20 mouse cellular contexts compared by ENCODE assay signal in the genomic region with DNA sequence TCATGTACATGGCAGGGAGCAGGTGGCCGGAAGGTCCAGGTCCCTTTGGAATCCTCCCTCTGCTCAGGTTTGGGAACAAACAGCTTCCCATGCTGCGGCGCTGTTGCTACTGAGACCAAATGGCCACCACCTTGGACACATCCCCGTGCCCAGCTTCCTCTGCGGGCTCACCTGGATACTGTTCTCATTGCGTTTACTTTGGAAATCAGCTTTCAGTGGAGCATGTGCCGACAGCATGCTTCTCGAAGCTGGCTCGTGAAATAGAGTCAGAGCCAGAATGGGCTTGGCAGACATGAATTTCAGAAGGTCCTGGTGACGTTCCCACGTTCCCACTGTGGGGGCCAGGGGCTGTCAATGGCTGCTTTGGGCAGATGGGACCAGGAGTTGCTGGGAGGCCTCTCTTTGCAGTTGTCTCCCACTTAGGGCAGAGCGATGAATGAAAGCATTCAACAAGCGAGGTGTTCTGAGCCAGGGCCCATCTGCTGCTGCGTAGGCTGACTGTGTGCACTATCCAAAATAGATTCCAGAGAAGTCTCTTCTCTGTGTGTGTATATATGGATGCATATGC.
DNase-seq lines count a peak whose midpoint lies in the region; ATAC-seq and TF ChIP-seq lines count a peak whose summit lies in the region.
"Had no signal": no experiment of that assay in that cellular context is flagged by ENCODE, and none has a peak within 500 bp of the region (broad histone marks: within the 10 kb centered on the region; RNA-seq: fewer than 3 reads in every experiment).

No protein-coding gene starts in this region.

- DNase-seq in cerebellum, adult 8-10 months, result peak; percentile 40
- no peak for DNase-seq in cerebellum, postnatal 4 days (ENCODE audit: low spot score in 2 of 2)
- no peak for DNase-seq in hindbrain, postnatal 0 days (ENCODE audit: low spot score)
- peak; percentile 58 to 68 for DNase-seq in cerebellum, postnatal 10 days
- DNase-seq in layer of hippocampus, postnatal 10 days (ENCODE audit: low spot score in 2 of 2), result peak; percentile 49 to 54
- DNase-seq in gastrocnemius, adult 2 months, result no peak
- DNase-seq in kidney, postnatal 10 days, result no peak
- DNase-seq: heart, adult 18-20 months; kidney, adult 8-10 months; kidney, postnatal 4 days; lung, embryonic 14.5 days; right cerebral cortex, postnatal 4 days had no signal

- H3K27ac ChIP-seq in hindbrain, postnatal 0 days, result no peak overlapping the region
- no peak overlapping the region for H3K27ac ChIP-seq in hindbrain, embryonic 16.5 days (ENCODE audit: low read depth, low read length)
- H3K27ac ChIP-seq in gastrocnemius, adult 2 months, result no peak overlapping the region
- H3K27ac ChIP-seq: heart, embryonic 15.5 days; limb, embryonic 10.5 days; macrophage; neural tube, embryonic 15.5 days had no signal

- peaks cover 5% of the 10 kb centered on the region; the same call in 1 of the 2 replicates for H3K4me1 ChIP-seq in hindbrain, postnatal 0 days (ENCODE audit: insufficient read depth, low read length)
- peaks cover 3% of the 10 kb centered on the region for H3K4me1 ChIP-seq in hindbrain, embryonic 16.5 days (ENCODE audit: control insufficient read depth, insufficient read depth, low read depth, low read length)

- H3K36me3 ChIP-seq in hindbrain, postnatal 0 days (ENCODE audit: insufficient read depth, low read length), result no peaks in the 10 kb centered on the region
- no peaks in the 10 kb centered on the region for H3K36me3 ChIP-seq in hindbrain, embryonic 16.5 days (ENCODE audit: control insufficient read depth, insufficient read depth, low read length)
- H3K36me3 ChIP-seq: heart, embryonic 15.5 days; limb, embryonic 10.5 days; neural tube, embryonic 15.5 days had no signal

- no peak overlapping the region for H3K4me3 ChIP-seq in hindbrain, postnatal 0 days (ENCODE audit: low read length)
- no peak overlapping the region for H3K4me3 ChIP-seq in hindbrain, embryonic 16.5 days (ENCODE audit: low read length)
- H3K4me3 ChIP-seq in gastrocnemius, adult 2 months, result no peak overlapping the region
- H3K4me3 ChIP-seq: heart, embryonic 15.5 days; limb, embryonic 10.5 days; neural tube, embryonic 15.5 days had no signal

- H3K9ac ChIP-seq in hindbrain, postnatal 0 days (replicated peaks; ENCODE audit: low read length), result no peak overlapping the region
- no peak overlapping the region for H3K9ac ChIP-seq in hindbrain, embryonic 16.5 days (ENCODE audit: low read depth, low read length)
- H3K9ac ChIP-seq: heart, embryonic 15.5 days; lung, embryonic 14.5 days; neural tube, embryonic 15.5 days had no signal

- no peak for TF ChIP-seq CTCF in hindbrain, postnatal 0 days (IDR thresholded peaks at IDR 0.05; ENCODE audit: low read depth)
- TF ChIP-seq CTCF in gastrocnemius, adult 2 months (IDR thresholded peaks at IDR 0.05), result no peak

- no peak overlapping the region for H3K4me2 ChIP-seq in hindbrain, postnatal 0 days (ENCODE audit: low read depth, low read length)
- H3K4me2 ChIP-seq in hindbrain, embryonic 16.5 days (ENCODE audit: low read length), result no peak overlapping the region
- H3K4me2 ChIP-seq: heart, embryonic 15.5 days; liver, embryonic 11.5 days; lung, embryonic 14.5 days; midbrain, embryonic 11.5 days; neural tube, embryonic 15.5 days had no signal

- H3K9me3 ChIP-seq in hindbrain, postnatal 0 days (ENCODE audit: low read length), result no peaks in the 10 kb centered on the region
- no peaks in the 10 kb centered on the region for H3K9me3 ChIP-seq in hindbrain, embryonic 16.5 days (ENCODE audit: control insufficient read depth, low read length)
- H3K9me3 ChIP-seq: heart, embryonic 15.5 days; limb, embryonic 10.5 days; neural tube, embryonic 15.5 days had no signal

- no peaks in the 10 kb centered on the region for H3K27me3 ChIP-seq in hindbrain, postnatal 0 days (ENCODE audit: insufficient read depth, low read length)
- H3K27me3 ChIP-seq in hindbrain, embryonic 16.5 days (replicated peaks; ENCODE audit: control insufficient read depth, insufficient read depth, low read length), result no peaks in the 10 kb centered on the region
- H3K27me3 ChIP-seq: CH12.LX; heart, embryonic 15.5 days; neural tube, embryonic 15.5 days had no signal

- ATAC-seq in hindbrain, postnatal 0 days, result 0 out of 2 replicates have a peak, but pooled peaks have one; percentile 30
- no peak for ATAC-seq in hindbrain, embryonic 16.5 days

- intact Hi-C loops in gastrocnemius, adult 2 months (cut with DNase I), result loop anchor here (10.0 kb wide), 1 partner anchor 56 kb away; no protein-coding TSS in a partner anchor

- WGBS in hindbrain, postnatal 0 days, result 73% methylated on average over 14 of the region's 14 CpGs
- WGBS in hindbrain, embryonic 16.5 days, result 82% methylated on average over 14 of the region's 14 CpGs

Comparison
In these comparisons a context has a peak if more than half of its experiments do, and no peak if none do; other contexts are left out.
1. DNase-seq: peak in cerebellum, adult 8-10 months (single experiment), cerebellum, postnatal 10 days (2 of 2) and layer of hippocampus, postnatal 10 days (2 of 2); none in cerebellum, postnatal 4 days (0 of 2), hindbrain, postnatal 0 days (single experiment), gastrocnemius, adult 2 months (single experiment) and kidney, postnatal 10 days (single experiment).